Mouse (Mus musculus): Measurements from ENCODE around the gene Phtf2. TPM values are rescaled to one million over a fixed set of nuclear protein-coding genes. Genes with fewer than 3 reads are reported as not detected.

Phtf2 gene
- 7.5 and 8.4 TPM in 2 replicates for polyA plus RNA-seq (2015; fragmentation: Nextera tagmentation; extraction: Ambion mirVana)

DNA sequence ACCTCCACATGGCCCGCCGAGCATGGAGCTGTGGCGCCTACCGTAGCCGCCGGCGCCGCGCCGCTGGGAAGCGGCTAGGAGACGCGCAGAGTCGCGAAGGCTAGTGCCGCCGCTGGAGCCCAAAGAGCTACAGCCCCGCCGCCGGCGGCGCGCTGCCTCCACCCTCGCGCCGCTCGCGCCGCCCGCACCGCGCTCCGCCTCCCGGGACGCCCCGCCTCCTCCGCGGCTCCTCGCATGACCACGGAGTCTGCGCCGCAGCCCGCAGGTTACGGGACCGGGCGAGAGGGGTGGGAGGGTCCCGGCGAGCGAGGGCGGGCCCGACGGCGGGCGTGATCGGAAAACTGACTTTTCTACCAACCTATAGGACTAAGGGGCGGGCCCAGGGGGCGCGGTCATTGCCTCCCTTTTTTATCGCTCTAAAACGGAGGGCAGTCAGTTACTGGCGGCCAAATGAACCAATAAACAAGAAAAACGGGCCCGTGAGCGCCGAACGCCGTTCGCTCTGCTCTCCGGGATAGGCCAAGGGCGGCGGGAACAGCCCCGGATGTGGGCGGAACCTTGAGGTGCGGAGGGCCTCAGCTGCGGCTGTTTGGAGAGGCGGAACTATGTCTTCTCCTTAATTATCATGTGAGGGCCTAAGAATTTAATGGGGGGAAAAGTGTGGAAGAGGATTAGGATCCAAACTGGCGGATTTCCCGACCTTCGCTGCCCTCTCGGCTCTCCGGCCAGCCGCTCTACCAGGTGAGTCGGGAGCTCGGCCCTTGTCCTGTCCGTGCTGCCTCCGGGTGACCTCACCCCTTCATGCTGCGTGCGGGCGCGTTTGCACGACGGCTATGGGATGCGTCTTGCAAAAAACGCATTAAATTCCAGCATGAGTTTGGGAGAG is at the start of gene Phtf2, which contains the start of gene Tmem60:
Gene Phtf2 (minus strand): TSS at position 210 of the 886 bp plus-strand sequence.
Gene Tmem60 (plus strand): TSS at position 277 of the 886 bp plus-strand sequence.
- peak within 1 kb of the TSS; percentile 83 for H3K9ac ChIP-seq
- WGBS = under 1% methylated on average over 91 of the region's 94 CpGs
- peak; percentile 99 for ATAC-seq
- H3K27me3 ChIP-seq (replicated peaks) = no peaks in the 10 kb centered on the region
- no peaks in the 10 kb centered on the region for H3K9me3 ChIP-seq
- H3K27ac ChIP-seq = peak within 1 kb of the TSS; percentile 95
- peak within 1 kb of the TSS; percentile 72 for H3K4me2 ChIP-seq (replicated peaks)
- H3K4me1 ChIP-seq (replicated peaks) = peaks cover 16% of the 10 kb centered on the region; the same call in 1 of the 2 replicates
- H3K36me3 ChIP-seq = peaks cover 4% of the 10 kb centered on the region; the same call in 1 of the 2 replicates
- peak within 1 kb of the TSS; percentile 92 for H3K4me3 ChIP-seq (replicated peaks)

DNA sequence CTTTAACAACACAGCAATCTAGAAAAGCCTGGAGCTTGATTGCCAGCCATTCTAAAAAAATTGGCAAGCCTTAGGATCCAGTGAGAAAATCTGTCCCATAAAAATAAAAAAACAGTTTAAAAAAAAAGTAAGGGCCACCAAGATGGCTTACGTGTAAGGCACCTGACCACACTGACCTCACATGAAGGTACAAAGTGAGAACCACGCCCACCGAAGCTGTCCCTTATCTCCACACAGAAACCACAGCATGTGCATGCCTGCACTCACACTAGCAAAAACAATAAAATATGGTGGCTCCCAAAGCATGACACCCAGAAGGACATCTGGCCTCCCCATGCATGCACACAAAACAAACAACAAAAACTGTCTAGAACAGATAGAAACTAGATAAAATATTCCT is 49.4 kb upstream of the Phtf2 start:
- H3K4me3 ChIP-seq (replicated peaks) = no peak overlapping the region
- no peak overlapping the region for H3K9ac ChIP-seq
- H3K27me3 ChIP-seq (replicated peaks) = no peaks in the 10 kb centered on the region
- 84% methylated on average over 3 of the region's 3 CpGs for WGBS
- H3K4me1 ChIP-seq (replicated peaks) = no peaks in the 10 kb centered on the region
- peak; percentile 69 for ATAC-seq
- H3K36me3 ChIP-seq = no peaks in the 10 kb centered on the region
- no peaks in the 10 kb centered on the region for H3K9me3 ChIP-seq
- no peak overlapping the region for H3K27ac ChIP-seq
- no peak overlapping the region for H3K4me2 ChIP-seq (replicated peaks)

DNA sequence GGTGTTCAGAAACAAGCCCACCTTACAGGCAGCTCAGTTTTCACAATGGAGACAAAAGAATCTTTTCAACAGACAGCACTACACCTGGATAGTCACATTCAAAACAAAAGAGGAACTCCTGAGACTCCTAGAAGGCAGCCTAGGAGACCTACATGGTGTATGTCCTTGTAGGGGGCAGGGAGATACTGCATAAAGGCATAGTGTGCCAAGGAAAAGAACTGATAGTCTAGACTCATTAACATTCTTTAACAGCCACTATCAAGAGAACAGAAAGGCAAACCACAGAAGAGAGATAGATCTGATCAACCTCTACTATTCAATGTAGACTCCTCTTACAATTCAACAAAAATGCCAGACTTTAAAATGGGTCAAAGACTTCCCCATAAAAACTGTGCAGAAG is 48.5 kb upstream of the Phtf2 start:
- Histone ChIP-seq H3K4me1 (replicated peaks) (no peaks in the 10 kb centered on the region), H3K36me3 (no peaks in the 10 kb centered on the region), H3K4me3 (replicated peaks) (no peak overlapping the region), H3K4me2 (replicated peaks) (no peak overlapping the region), H3K27me3 (replicated peaks) (no peaks in the 10 kb centered on the region), H3K9me3 (no peaks in the 10 kb centered on the region), H3K27ac (no peak overlapping the region), H3K9ac (no peak overlapping the region)
- no peak for ATAC-seq

DNA sequence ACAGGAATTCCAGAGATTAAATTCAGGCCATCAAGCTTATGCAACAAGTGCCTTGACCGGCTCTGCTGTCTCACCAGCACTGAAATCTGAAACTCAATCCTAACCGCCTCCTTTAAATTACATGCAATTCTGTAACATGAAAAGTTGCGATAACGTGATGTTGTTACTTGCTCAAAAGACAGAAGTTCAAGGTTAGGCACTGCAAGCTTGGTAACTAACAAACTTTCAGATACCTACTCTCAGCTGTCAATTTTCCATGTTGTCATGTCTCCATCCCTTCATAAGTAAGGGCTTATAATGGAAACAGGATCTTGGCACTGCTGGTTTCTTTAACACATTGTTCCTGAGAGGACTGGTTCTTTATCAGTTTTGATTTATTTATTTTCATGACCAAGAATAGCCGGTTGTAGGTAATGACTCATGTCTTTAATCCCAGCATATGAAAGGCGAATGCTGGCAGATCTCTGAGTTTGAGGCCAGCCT is 47.8 kb upstream of the Phtf2 start:
- Histone ChIP-seq H3K4me1 (replicated peaks) (no peaks in the 10 kb centered on the region), H3K9ac (no peak overlapping the region), H3K27ac (no peak overlapping the region), H3K9me3 (no peaks in the 10 kb centered on the region), H3K36me3 (no peaks in the 10 kb centered on the region), H3K27me3 (replicated peaks) (no peaks in the 10 kb centered on the region), H3K4me2 (replicated peaks) (no peak overlapping the region), H3K4me3 (replicated peaks) (no peak overlapping the region)
- 59% methylated on average over 6 of the region's 6 CpGs for WGBS
- ATAC-seq = no peak

DNA sequence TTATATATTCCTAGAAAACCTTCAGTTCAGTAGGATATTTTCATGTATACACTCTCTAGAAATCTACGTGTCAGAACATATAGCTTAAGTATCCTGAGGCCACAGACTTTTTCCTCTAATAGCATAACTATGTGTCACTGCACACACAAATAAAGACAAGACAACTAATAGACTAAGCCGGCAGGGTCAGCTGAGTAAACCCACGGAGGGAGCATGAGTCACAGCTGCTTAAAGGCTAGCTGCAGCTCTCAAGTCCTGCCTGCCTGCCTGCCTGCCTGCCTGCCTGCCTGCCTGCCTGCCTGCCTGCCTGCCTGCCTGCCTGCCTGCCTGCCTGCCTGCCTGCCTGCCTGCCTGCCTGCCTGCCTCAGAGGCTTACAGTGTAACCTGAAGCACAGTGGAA is 43.5 kb upstream of the Phtf2 start:
- Histone ChIP-seq H3K4me1 (replicated peaks) (no peaks in the 10 kb centered on the region), H3K4me2 (replicated peaks) (no peak overlapping the region), H3K9me3 (no peaks in the 10 kb centered on the region), H3K9ac (no peak overlapping the region), H3K4me3 (replicated peaks) (no peak overlapping the region), H3K36me3 (no peaks in the 10 kb centered on the region), H3K27me3 (replicated peaks) (no peaks in the 10 kb centered on the region), H3K27ac (no peak overlapping the region)
- ATAC-seq = no peak
- WGBS = 55% methylated on average over 3 of the region's 3 CpGs

DNA sequence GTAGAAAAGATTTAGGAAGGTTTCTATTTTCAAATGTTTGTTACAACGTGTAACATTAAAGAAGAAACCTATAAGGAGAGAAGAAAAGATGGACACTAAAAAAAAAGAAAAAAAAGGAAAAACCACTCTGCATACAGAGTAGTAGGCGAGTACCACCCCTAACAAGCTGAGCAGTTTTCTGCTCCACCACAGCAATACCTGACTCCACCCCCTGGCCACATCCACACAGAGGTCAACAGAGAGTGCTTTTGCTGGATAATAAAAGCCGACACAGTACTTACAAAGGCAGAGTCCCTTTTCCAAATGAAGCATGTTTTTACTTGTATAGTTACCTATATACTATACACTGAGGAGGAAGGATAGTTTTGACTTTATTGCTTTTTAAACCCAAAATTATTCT is 42.7 kb upstream of the Phtf2 start:
- ATAC-seq = peak; percentile 52; the same call in 1 of the 2 replicates
- Histone ChIP-seq H3K36me3 (no peaks in the 10 kb centered on the region), H3K9ac (no peak overlapping the region), H3K4me3 (replicated peaks) (no peak overlapping the region), H3K4me1 (replicated peaks) (no peaks in the 10 kb centered on the region), H3K4me2 (replicated peaks) (no peak overlapping the region), H3K27me3 (replicated peaks) (no peaks in the 10 kb centered on the region), H3K9me3 (no peaks in the 10 kb centered on the region), H3K27ac (no peak overlapping the region)
- WGBS = 70% methylated on average over 3 of the region's 3 CpGs

DNA sequence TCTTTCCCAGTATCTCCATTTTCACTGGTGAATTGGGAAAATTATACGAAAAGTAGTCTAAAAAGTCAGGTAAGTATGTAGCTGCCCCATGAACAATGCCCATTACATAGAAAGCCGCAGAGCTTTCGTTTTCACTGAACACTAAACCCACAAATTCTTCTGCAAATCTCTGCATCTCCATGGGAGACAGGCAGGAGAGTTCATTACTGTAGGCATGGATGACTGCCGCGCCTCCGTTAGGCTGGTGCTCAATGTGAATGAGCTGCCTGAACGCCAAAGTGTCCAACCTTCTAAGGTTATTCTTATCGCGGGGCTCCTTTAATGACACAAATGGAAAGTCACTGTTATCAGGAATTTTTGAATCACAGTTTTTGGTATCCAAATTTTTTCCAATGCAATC is 37.6 kb upstream of the Phtf2 start:
- no peak overlapping the region for H3K4me3 ChIP-seq (replicated peaks)

DNA sequence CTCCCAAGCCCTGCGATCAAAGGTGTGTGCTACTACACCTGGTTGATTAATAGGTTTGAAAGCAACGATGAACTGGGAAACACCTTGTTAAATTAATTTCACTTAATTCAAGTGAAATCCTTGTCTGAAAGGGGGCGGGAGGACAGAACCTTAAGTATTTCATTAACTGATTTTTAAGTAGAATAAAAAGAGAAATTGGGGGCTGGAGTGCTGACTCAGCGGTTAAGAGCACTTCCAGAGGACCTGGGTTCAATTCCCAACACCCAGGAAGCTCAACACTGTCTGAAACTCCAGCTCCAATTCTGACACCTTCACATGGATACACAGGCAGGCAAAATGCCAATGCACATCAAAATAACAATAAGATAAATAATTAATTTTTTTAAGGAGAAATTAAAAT is 37.0 kb upstream of the Phtf2 start:
- WGBS = 95% methylated on average over 4 of the region's 4 CpGs
- Histone ChIP-seq H3K4me1 (replicated peaks) (no peaks in the 10 kb centered on the region), H3K36me3 (no peaks in the 10 kb centered on the region), H3K9me3 (no peaks in the 10 kb centered on the region), H3K27ac (no peak overlapping the region), H3K27me3 (replicated peaks) (no peaks in the 10 kb centered on the region), H3K4me2 (replicated peaks) (no peak overlapping the region), H3K9ac (no peak overlapping the region), H3K4me3 (replicated peaks) (no peak overlapping the region)
- no peak for ATAC-seq

More for the DNA sequence above, 37.6 kb upstream of the Phtf2 start:
- Histone ChIP-seq H3K9me3 (no peaks in the 10 kb centered on the region), H3K9ac (no peak overlapping the region), H3K4me2 (replicated peaks) (no peak overlapping the region), H3K27me3 (replicated peaks) (no peaks in the 10 kb centered on the region), H3K27ac (no peak overlapping the region), H3K4me1 (replicated peaks) (no peaks in the 10 kb centered on the region), H3K36me3 (no peaks in the 10 kb centered on the region)
- WGBS = 95% methylated on average over 9 of the region's 9 CpGs
- ATAC-seq = no peak

DNA sequence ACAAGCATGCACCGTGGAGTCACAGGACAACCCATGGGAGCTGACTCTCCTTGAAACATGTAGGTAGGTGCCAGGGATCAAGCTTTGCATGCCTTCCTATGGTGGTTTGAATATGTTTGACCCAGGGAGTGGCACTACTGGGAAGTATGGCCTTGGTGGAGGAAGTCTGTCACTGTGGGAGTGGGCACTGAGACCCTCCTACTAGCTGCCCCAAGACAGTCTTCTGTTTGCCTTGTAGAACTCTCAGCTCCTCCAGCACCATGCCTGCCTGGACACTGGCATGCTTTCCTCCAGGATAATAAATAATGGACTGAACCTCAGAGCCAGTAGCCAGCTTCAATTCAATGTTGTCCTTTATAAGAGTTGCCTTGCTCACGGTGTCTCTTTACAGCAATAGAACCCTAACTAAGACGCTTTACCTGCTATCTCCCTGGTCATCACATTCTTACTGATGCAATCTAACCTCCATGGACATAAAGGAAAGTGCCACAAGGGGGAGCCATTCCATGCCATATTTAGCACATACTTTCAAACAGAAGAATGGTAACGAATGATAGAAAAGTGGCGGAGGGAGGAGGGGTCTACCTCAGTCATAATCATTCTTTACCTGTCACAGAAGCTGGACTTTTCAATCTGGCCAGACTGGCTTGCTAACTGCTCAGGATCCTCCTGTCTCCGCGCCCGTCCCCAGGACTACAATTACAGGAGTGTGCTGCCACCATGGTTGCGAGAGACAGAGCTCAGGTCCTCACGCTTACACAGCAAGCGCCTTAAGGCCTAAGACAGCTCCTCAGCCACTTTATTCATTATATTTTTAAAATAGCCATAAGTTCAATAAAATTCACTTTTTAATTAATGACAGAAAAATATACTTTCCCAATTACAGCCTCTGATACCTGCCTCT is 31.7 kb upstream of the Phtf2 start:
- H3K4me2 ChIP-seq (replicated peaks) = no peak overlapping the region
- no peak overlapping the region for H3K27ac ChIP-seq
- no peaks in the 10 kb centered on the region for H3K27me3 ChIP-seq (replicated peaks)
- WGBS = 80% methylated on average over 11 of the region's 11 CpGs
- peak; percentile 51 for ATAC-seq
- H3K9me3 ChIP-seq = no peaks in the 10 kb centered on the region
- H3K9ac ChIP-seq = no peak overlapping the region
- no peak overlapping the region for H3K4me3 ChIP-seq (replicated peaks)
- H3K4me1 ChIP-seq (replicated peaks) = no peaks in the 10 kb centered on the region
- H3K36me3 ChIP-seq = no peaks in the 10 kb centered on the region

DNA sequence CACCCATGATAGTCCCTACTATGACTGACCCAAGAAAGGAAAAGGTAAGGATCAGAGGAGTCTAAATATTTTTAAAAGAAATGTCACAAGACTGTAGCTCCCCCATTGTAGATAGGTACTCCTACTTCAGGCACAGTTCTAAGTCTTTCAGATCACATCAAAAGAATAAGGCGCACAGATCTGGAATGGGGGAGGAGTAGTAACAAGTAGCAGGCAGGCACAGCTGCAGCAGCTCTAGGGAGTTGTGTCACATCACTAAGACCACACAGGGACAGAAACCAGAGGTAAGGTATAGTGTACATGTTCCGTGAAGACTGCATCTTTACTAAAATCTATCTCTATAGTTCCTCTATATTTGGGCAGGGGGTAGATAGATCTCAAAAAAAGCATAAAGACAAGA is 29.8 kb upstream of the Phtf2 start:
- WGBS = 88% methylated on average over 2 of the region's 2 CpGs
- H3K4me1 ChIP-seq (replicated peaks) = no peaks in the 10 kb centered on the region
- H3K9ac ChIP-seq = no peak overlapping the region
- no peak overlapping the region for H3K27ac ChIP-seq
- H3K4me2 ChIP-seq (replicated peaks) = no peak overlapping the region
- H3K27me3 ChIP-seq (replicated peaks) = no peaks in the 10 kb centered on the region
- no peak for ATAC-seq
- no peak overlapping the region for H3K4me3 ChIP-seq (replicated peaks)
- H3K36me3 ChIP-seq = no peaks in the 10 kb centered on the region
- H3K9me3 ChIP-seq = no peaks in the 10 kb centered on the region

DNA sequence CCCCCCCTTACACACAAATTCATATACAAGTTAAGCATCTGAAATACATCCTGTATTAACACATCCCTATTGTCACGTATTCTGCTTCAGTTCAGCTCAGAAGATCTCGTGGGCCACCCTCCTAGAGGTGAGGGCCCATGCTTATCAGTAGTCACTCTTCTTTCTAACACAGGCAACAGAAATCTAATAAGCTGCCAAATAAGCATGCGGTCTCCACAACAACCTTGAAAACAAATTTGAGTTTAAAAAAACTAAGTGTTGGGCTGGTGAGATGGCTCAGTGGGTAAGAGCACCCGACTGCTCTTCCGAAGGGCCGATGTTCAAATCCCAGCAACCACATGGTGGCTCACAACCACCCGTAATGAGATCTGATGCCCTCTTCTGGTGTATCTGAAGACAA is 24.3 kb upstream of the Phtf2 start:
- H3K27me3 ChIP-seq (replicated peaks) = no peaks in the 10 kb centered on the region
- no peak for ATAC-seq
- no peaks in the 10 kb centered on the region for H3K36me3 ChIP-seq
- H3K27ac ChIP-seq = no peak overlapping the region
- H3K9me3 ChIP-seq = no peaks in the 10 kb centered on the region
- H3K4me2 ChIP-seq (replicated peaks) = no peak overlapping the region
- H3K4me1 ChIP-seq (replicated peaks) = no peaks in the 10 kb centered on the region
- H3K4me3 ChIP-seq (replicated peaks) = no peak overlapping the region
- no peak overlapping the region for H3K9ac ChIP-seq
- WGBS = 93% methylated on average over 7 of the region's 7 CpGs

DNA sequence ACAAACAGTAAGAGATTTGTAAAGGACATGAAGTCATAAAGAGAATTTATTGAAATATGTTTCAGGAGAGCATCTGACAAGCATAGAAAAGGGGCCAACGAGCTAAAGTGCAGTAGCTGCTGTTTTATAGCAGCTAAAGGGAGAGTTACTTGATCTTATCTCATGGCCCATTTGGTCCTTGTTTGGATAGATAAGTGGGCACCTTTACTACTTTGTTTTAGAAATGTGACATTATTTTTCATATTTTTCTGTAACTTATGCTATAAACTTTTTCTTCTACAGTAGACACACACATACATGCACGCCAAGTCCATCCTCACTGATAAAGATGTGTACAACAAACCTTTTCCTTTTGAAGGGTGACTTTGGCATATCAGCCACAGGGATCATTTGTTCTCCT is 23.5 kb upstream of the Phtf2 start:
- Histone ChIP-seq H3K9ac (no peak overlapping the region), H3K4me2 (replicated peaks) (no peak overlapping the region), H3K4me3 (replicated peaks) (no peak overlapping the region), H3K36me3 (0 out of 2 replicates have a peak, but pooled peaks cover under 1% of the 10 kb centered on the region), H3K27me3 (replicated peaks) (no peaks in the 10 kb centered on the region), H3K4me1 (replicated peaks) (no peaks in the 10 kb centered on the region), H3K27ac (no peak overlapping the region), H3K9me3 (no peaks in the 10 kb centered on the region)
- WGBS = 72% methylated on average over 2 of the region's 2 CpGs
- ATAC-seq = no peak

All from intestine, embryonic 15.5 days (tissue).